ENCODE assay signal across 19 mouse cellular contexts in the genomic region with DNA sequence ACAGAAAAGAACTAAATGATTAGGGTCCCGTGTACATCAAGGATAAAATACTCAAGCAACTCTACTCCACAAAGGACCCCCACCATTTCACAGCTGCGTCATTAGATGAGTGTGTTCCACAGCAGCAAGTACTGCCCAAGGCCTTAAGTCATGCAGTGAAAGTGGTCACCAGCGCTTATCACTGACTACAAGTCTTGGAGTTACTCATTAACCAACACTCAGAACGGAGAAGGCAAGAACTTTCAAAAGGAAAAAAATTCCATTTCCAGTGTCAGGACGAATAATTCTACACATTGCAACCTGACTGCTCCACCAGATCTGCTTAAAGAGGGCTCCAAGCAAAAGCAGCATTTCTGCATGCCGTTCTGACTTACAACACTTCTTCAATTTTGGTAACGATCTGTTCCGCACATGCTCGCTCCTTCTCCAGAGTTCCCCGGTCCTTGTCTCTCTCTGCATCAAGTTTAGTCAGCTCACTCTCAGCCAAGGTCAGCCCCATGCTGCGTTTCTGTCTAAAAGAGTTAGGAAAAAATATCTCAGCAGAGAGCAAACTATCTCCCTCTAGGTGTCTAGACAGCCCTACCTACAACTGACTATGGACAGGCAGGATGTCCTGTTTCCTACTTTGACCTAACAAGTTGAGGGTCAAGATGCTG. TPM values are rescaled to one million over a fixed set of nuclear protein-coding genes. Genes with fewer than 3 reads are reported as not detected.
DNase-seq lines count a peak whose midpoint lies in the region; ATAC-seq lines count a peak whose summit lies in the region.
"Had no signal": no experiment of that assay in that cellular context is flagged by ENCODE, and none has a peak within 500 bp of the region (broad histone marks: within the 10 kb centered on the region; RNA-seq: fewer than 3 reads in every experiment).

No protein-coding gene starts in this region.

- peaks cover 6% of the 10 kb centered on the region; the same call in 1 of the 2 replicates for H3K4me1 ChIP-seq in kidney, embryonic 16.5 days (ENCODE audit: insufficient read depth, low read length)
- H3K4me1 ChIP-seq: forebrain, embryonic 12.5 days; liver, embryonic 13.5 days; midbrain, embryonic 10.5 days had no signal

- H3K9ac ChIP-seq in kidney, embryonic 16.5 days (replicated peaks; ENCODE audit: low read length): no peak overlapping the region
- H3K9ac ChIP-seq: forebrain, embryonic 12.5 days; liver, embryonic 13.5 days had no signal

- H3K27ac ChIP-seq in kidney, embryonic 16.5 days (ENCODE audit: low read length): no peak overlapping the region; the same call in 1 of the 2 replicates
- H3K27ac ChIP-seq: forebrain, embryonic 12.5 days; kidney, postnatal 0 days; liver, embryonic 13.5 days; midbrain, embryonic 10.5 days had no signal

- peak; percentile 32 for DNase-seq in kidney, adult 9 months
- peak; percentile 63 for DNase-seq in adrenal gland, adult 2 months
- DNase-seq in adrenal gland, postnatal 10 days: peak; percentile 41
- DNase-seq in kidney, postnatal 14 days: peak; percentile 28
- no peak for DNase-seq in layer of hippocampus, postnatal 36 days
- no peak for DNase-seq in gastrocnemius, postnatal 10 days
- DNase-seq in right cerebral cortex, postnatal 25 days: no peak
- DNase-seq: gastrocnemius, postnatal 14 days; liver, embryonic 13.5 days; right cerebral cortex, postnatal 14 days; thymus, postnatal 36 days had no signal

- no peaks in the 10 kb centered on the region for H3K9me3 ChIP-seq in kidney, embryonic 16.5 days (ENCODE audit: low read length)
- H3K9me3 ChIP-seq: forebrain, embryonic 12.5 days; liver, embryonic 13.5 days had no signal

- no peak overlapping the region for H3K4me2 ChIP-seq in kidney, embryonic 16.5 days (replicated peaks; ENCODE audit: low read depth, low read length)
- H3K4me2 ChIP-seq: forebrain, embryonic 12.5 days; liver, embryonic 13.5 days had no signal

- WGBS in kidney, embryonic 16.5 days: 81% methylated on average over 11 of the region's 11 CpGs

- ATAC-seq in kidney, embryonic 16.5 days (ENCODE audit: low FRiP score, low TSS enrichment): no peak
- ATAC-seq: hindbrain, embryonic 16.5 days had no signal

- no peak overlapping the region for H3K4me3 ChIP-seq in kidney, embryonic 16.5 days (ENCODE audit: low read length)
- H3K4me3 ChIP-seq: forebrain, embryonic 12.5 days; liver, embryonic 13.5 days; midbrain, embryonic 10.5 days had no signal

- H3K36me3 ChIP-seq in kidney, embryonic 16.5 days (ENCODE audit: insufficient read depth, low read length): peaks cover 70% of the 10 kb centered on the region

- H3K27me3 ChIP-seq in kidney, embryonic 16.5 days (ENCODE audit: insufficient read depth, low read length): no peaks in the 10 kb centered on the region
- H3K27me3 ChIP-seq: forebrain, embryonic 12.5 days; liver, embryonic 13.5 days had no signal

RNA-seq across cellular contexts. Expression of a gene that starts 56.4 kb away (rescaled TPM):
- polyA plus RNA-seq in kidney, embryonic 16.5 days (2015; fragmentation: Nextera tagmentation; extraction: Ambion mirVana): 3.3 and 4.4 TPM in 2 replicates
- total RNA-seq in adrenal gland, adult 2 months (2021): 1 to 10 TPM; 1.2 to 2.5 TPM
- 1.3 and 1.6 TPM in 2 replicates for polyA plus RNA-seq in adrenal gland, adult 2 months (2012; rRNA removed)
- 1 to 10 TPM; 1.2 to 1.5 TPM for total RNA-seq in adrenal gland, postnatal 10 days (2021)
- total RNA-seq in layer of hippocampus, postnatal 36 days (2021): 10 to 100 TPM; 55.7 to 58.8 TPM
- under 1 TPM; 0.52 to 0.56 TPM for total RNA-seq in gastrocnemius, postnatal 10 days (2021)
- total RNA-seq: hematopoietic stem cell, adult 5-6 weeks; neutrophil, adult 5-6 weeks had no signal
- polyA plus RNA-seq: C2C12 had no signal

Comparison
In these comparisons a context has a peak if more than half of its experiments do, and no peak if none do; other contexts are left out.
1. DNase-seq: peak in kidney, adult 9 months (single experiment), adrenal gland, adult 2 months (single experiment), adrenal gland, postnatal 10 days (single experiment) and kidney, postnatal 14 days (single experiment); none in layer of hippocampus, postnatal 36 days (0 of 2), gastrocnemius, postnatal 10 days (single experiment) and right cerebral cortex, postnatal 25 days (single experiment).
2. RNA of a gene that starts 56.4 kb away (total RNA-seq): 55.7 to 58.8 TPM in layer of hippocampus, postnatal 36 days; 1.2 to 2.5 TPM in adrenal gland, adult 2 months, 1.2 to 1.5 TPM in adrenal gland, postnatal 10 days and 0.52 to 0.56 TPM in gastrocnemius, postnatal 10 days; every median in the first group is over 10 times any median in the second.